Mouse (Mus musculus) stomach, postnatal 0 days (tissue): ENCODE measurements around the gene Xkr7. TPM values are rescaled to one million over a fixed set of nuclear protein-coding genes. Genes with fewer than 3 reads are reported as not detected.
A peak's percentile ranks its signal among the peaks of the same experiment; 100 is the strongest.

Experiments used
- ATAC-seq: fragments of 200-750 bp; cut with Nextera tagmentation; 2 replicates; pipeline ENCODE4 v1.8.0; 2017; ENCODE audit not compliant: low FRiP score, low TSS enrichment
- DNase-seq: peaks from one replicate; pipeline ENCODE4 v3.0.0-alpha.2; 2016; ENCODE audit warnings: low spot score
- H3K27ac ChIP-seq: fragments of 300-500 bp; sonication (generic); replicated peaks from 2 replicates; pipeline ENCODE4 v1.5.1; 2014; ENCODE audit warnings: mild to moderate bottlenecking, control low read depth
- H3K27me3 ChIP-seq: fragments of 300-500 bp; sonication (generic); 2 replicates; pipeline ENCODE4 v1.6.1; 2014; ENCODE audit warnings: low read length; ENCODE audit not compliant: control insufficient read depth, insufficient read depth
- H3K36me3 ChIP-seq: fragments of 300-500 bp; sonication (generic); 2 replicates; pipeline ENCODE4 v1.6.1; 2014; ENCODE audit warnings: low read length, mixed read lengths; ENCODE audit not compliant: control insufficient read depth, insufficient read depth
- H3K4me1 ChIP-seq: fragments of 300-500 bp; sonication (generic); replicated peaks from 2 replicates; pipeline ENCODE4 v1.6.1; 2014; ENCODE audit warnings: antibody characterized with exemption; ENCODE audit not compliant: control insufficient read depth, insufficient read depth
- H3K4me2 ChIP-seq: fragments of 300-500 bp; sonication (generic); replicated peaks from 2 replicates; pipeline ENCODE4 v1.6.1; 2014; ENCODE audit warnings: low read depth, mild to moderate bottlenecking, control low read depth, moderate library complexity
- H3K4me3 ChIP-seq: fragments of 300-500 bp; sonication (generic); 2 replicates; pipeline ENCODE4 v1.5.1; 2014; ENCODE audit warnings: low read depth, low read length, control low read depth
- H3K9ac ChIP-seq: fragments of 300-500 bp; sonication (generic); 2 replicates; pipeline ENCODE4 v1.6.1; 2014; ENCODE audit warnings: mild to moderate bottlenecking, low read length, control low read depth, mixed read lengths
- H3K9me3 ChIP-seq: fragments of 300-500 bp; sonication (generic); 2 replicates; pipeline ENCODE4 v1.6.1; 2016; ENCODE audit warnings: low read length; ENCODE audit not compliant: control insufficient read depth
- CTCF ChIP-seq: IDR thresholded peaks from 2 replicates; pipeline ENCODE4 v1.5.1; 2016; ENCODE audit warnings: antibody characterized with exemption, low read depth, mild to moderate bottlenecking, moderate library complexity
- EP300 ChIP-seq: optimal IDR thresholded peaks from 2 replicates; pipeline ENCODE3; 2016; ENCODE audit warnings: antibody characterized with exemption
- WGBS: fragments of 180-500 bp; shearing (Covaris S2); extraction: QIAGEN DNeasy Blood & Tissue Kit; methylation state at CpG from one replicate; pipeline ENCODE4 v1.1.7; 2014; 5-methylcytosine and 5-hydroxymethylcytosine counted together
- polyA plus RNA-seq: library from polyadenylated mRNA; unstranded; fragments of >200 nt; fragmentation: Nextera tagmentation; extraction: Ambion mirVana; gene quantifications from 2 replicates; pipeline ENCODE4 v1.2.1, GENCODE M21; 2015

The Xkr7 gene
- polyA plus RNA-seq: 0.04 TPM in 1 of 2 replicates, not detected in the other

GRCm38 (mm10) chr2:153031126-153032082, at the start of gene Xkr7:
Gene Xkr7 (plus strand): TSS chr2:153031852.
- WGBS: 3% methylated on average over 30 of the region's 54 CpGs
- H3K27ac ChIP-seq: no peak within 1 kb of the TSS
- H3K27me3 ChIP-seq: peaks cover 10% of the 10 kb centered on the region; the same call in 1 of the 2 replicates
- no peaks in the 10 kb centered on the region for H3K36me3 ChIP-seq
- H3K4me3 ChIP-seq: peak within 1 kb of the TSS; percentile 31
- H3K9ac ChIP-seq: no peak within 1 kb of the TSS
- H3K4me2 ChIP-seq: peak within 1 kb of the TSS; percentile 56
- ATAC-seq (peak; percentile 45), DNase-seq (no peak)
- H3K9me3 ChIP-seq: no peaks in the 10 kb centered on the region
- no peak for TF ChIP-seq CTCF
- no peak for TF ChIP-seq EP300
- H3K4me1 ChIP-seq: no peaks in the 10 kb centered on the region; the same call in 1 of the 2 replicates

- Histone ChIP-seq H3K27ac (no peak overlapping the region), H3K4me3 (no peak overlapping the region), H3K9ac (no peak overlapping the region), H3K36me3 (no peaks in the 10 kb centered on the region), H3K9me3 (no peaks in the 10 kb centered on the region), H3K27me3 (no peaks in the 10 kb centered on the region), H3K4me1 (no peaks in the 10 kb centered on the region), H3K4me2 (no peak overlapping the region)
- ATAC-seq: no peak
- no peak for DNase-seq
- WGBS: 20% methylated on average over 1 of the region's 1 CpGs
- TF ChIP-seq CTCF (no peak), EP300 (no peak)
Observed at GRCm38 (mm10) chr2:152985582-152985981, 46.1 kb upstream of the Xkr7 start.

- no peak overlapping the region for H3K4me3 ChIP-seq
- no peaks in the 10 kb centered on the region for H3K4me1 ChIP-seq
- H3K9ac ChIP-seq: no peak overlapping the region
- no peak overlapping the region for H3K4me2 ChIP-seq
- TF ChIP-seq CTCF: no peak
- no peaks in the 10 kb centered on the region for H3K36me3 ChIP-seq
- H3K27me3 ChIP-seq: no peaks in the 10 kb centered on the region
- ATAC-seq (no peak), DNase-seq (no peak)
- H3K27ac ChIP-seq: no peak overlapping the region
- H3K9me3 ChIP-seq: no peaks in the 10 kb centered on the region
- 82% methylated on average over 9 of the region's 9 CpGs for WGBS
Observed at GRCm38 (mm10) chr2:152991529-152991928, 40.1 kb upstream of the Xkr7 start.

GRCm38 (mm10) chr2:152997046-152997445, 34.6 kb upstream of the Xkr7 start:
- 58% methylated on average over 4 of the region's 4 CpGs for WGBS
- DNase-seq (no peak), ATAC-seq (no peak)
- Histone ChIP-seq H3K36me3 (no peaks in the 10 kb centered on the region), H3K4me2 (no peak overlapping the region), H3K4me3 (no peak overlapping the region), H3K9ac (no peak overlapping the region), H3K27me3 (no peaks in the 10 kb centered on the region), H3K27ac (no peak overlapping the region), H3K9me3 (no peaks in the 10 kb centered on the region), H3K4me1 (no peaks in the 10 kb centered on the region)
- TF ChIP-seq CTCF (no peak), EP300 (no peak)

- ATAC-seq: no peak
- 0 out of 2 replicates have a peak, but pooled peaks cover 2% of the 10 kb centered on the region for H3K36me3 ChIP-seq
- TF ChIP-seq EP300 (no peak), CTCF (no peak)
- H3K9me3 ChIP-seq: no peaks in the 10 kb centered on the region
- H3K4me2 ChIP-seq: no peak overlapping the region
- H3K27ac ChIP-seq: no peak overlapping the region
- H3K9ac ChIP-seq: no peak overlapping the region
- H3K4me1 ChIP-seq: no peaks in the 10 kb centered on the region
- H3K4me3 ChIP-seq: no peak overlapping the region
- 77% methylated on average over 15 of the region's 15 CpGs for WGBS
- no peak for DNase-seq
- H3K27me3 ChIP-seq: no peaks in the 10 kb centered on the region
Observed at GRCm38 (mm10) chr2:153002492-153003248, 29.0 kb upstream of the Xkr7 start.
